ENCODE assay signal across 9 mouse cellular contexts in genomic region chr15:98616362-98617175, GRCm38 (mm10). TPM values are rescaled to one million over a fixed set of nuclear protein-coding genes. Genes with fewer than 3 reads are reported as not detected.
DNase-seq lines count a peak whose midpoint lies in the region; ATAC-seq and TF ChIP-seq lines count a peak whose summit lies in the region.
"Had no signal": no experiment of that assay in that cellular context is flagged by ENCODE, and none has a peak within 500 bp of the region (broad histone marks: within the 10 kb centered on the region; RNA-seq: fewer than 3 reads in every experiment).

No protein-coding gene starts in this region.

- TF ChIP-seq CTCF in heart, adult 2 months (IDR thresholded peaks at IDR 0.05) = no peak

- no peaks in the 10 kb centered on the region for H3K27me3 ChIP-seq in heart, adult 2 months (ENCODE audit: control insufficient read depth, insufficient read depth, low read length)
- no peaks in the 10 kb centered on the region for H3K27me3 ChIP-seq in embryonic facial prominence, embryonic 11.5 days (ENCODE audit: control insufficient read depth, insufficient read depth, low read length)
- no peaks in the 10 kb centered on the region for H3K27me3 ChIP-seq in intestine, embryonic 15.5 days (replicated peaks)
- H3K27me3 ChIP-seq in liver, embryonic 13.5 days = peaks cover 36% of the 10 kb centered on the region

- H3K9me3 ChIP-seq in embryonic facial prominence, embryonic 11.5 days (replicated peaks; ENCODE audit: control insufficient read depth, low read length) = no peaks in the 10 kb centered on the region
- H3K9me3 ChIP-seq in intestine, embryonic 15.5 days = no peaks in the 10 kb centered on the region
- no peaks in the 10 kb centered on the region for H3K9me3 ChIP-seq in liver, embryonic 13.5 days (replicated peaks)

- H3K79me2 ChIP-seq in heart, adult 2 months (replicated peaks; ENCODE audit: control insufficient read depth, insufficient read depth, low read length) = no peaks in the 10 kb centered on the region; the same call in 1 of the 2 replicates

- intact Hi-C loops in heart, adult 2 months (cut with DNase I) = loop anchor here (1.0 to 2.0 kb wide), 2 partner anchors 36 to 106 kb away; no protein-coding TSS in a partner anchor

- H3K36me3 ChIP-seq in heart, adult 2 months (ENCODE audit: control insufficient read depth, insufficient read depth, low read length) = no peaks in the 10 kb centered on the region
- no peaks in the 10 kb centered on the region for H3K36me3 ChIP-seq in embryonic facial prominence, embryonic 11.5 days (replicated peaks; ENCODE audit: control insufficient read depth, insufficient read depth, low read depth, low read length)
- no peaks in the 10 kb centered on the region for H3K36me3 ChIP-seq in intestine, embryonic 15.5 days
- no peaks in the 10 kb centered on the region for H3K36me3 ChIP-seq in liver, embryonic 13.5 days

- no peak for TF ChIP-seq POLR2A in heart, adult 2 months (IDR thresholded peaks at IDR 0.05; ENCODE audit: insufficient read depth, low read depth, low read length)

- peaks cover 1% of the 10 kb centered on the region; the same call in 1 of the 2 replicates for H3K4me1 ChIP-seq in heart, adult 2 months (ENCODE audit: control insufficient read depth, insufficient read depth, low read length)
- no peaks in the 10 kb centered on the region; the same call in 1 of the 2 replicates for H3K4me1 ChIP-seq in embryonic facial prominence, embryonic 11.5 days (ENCODE audit: control insufficient read depth, insufficient read depth, low read length)
- peaks cover 14% of the 10 kb centered on the region for H3K4me1 ChIP-seq in intestine, embryonic 15.5 days (replicated peaks)
- H3K4me1 ChIP-seq in liver, embryonic 13.5 days (replicated peaks) = peaks cover 6% of the 10 kb centered on the region

- no peak for TF ChIP-seq EP300 in heart, adult 2 months (IDR thresholded peaks at IDR 0.05; ENCODE audit: insufficient read depth, low read depth, low read length)

- no peak overlapping the region for H3K9ac ChIP-seq in heart, adult 2 months (ENCODE audit: low read depth, low read length)
- H3K9ac ChIP-seq in embryonic facial prominence, embryonic 11.5 days (replicated peaks; ENCODE audit: low read length) = 0 out of 2 replicates have a peak overlapping the region, but pooled peaks have one; percentile 7
- no peak overlapping the region for H3K9ac ChIP-seq in intestine, embryonic 15.5 days
- H3K9ac ChIP-seq in liver, embryonic 13.5 days = no peak overlapping the region

- 44% methylated on average over 20 of the region's 20 CpGs for WGBS in heart, adult 2 months
- WGBS in embryonic facial prominence, embryonic 11.5 days = 32% methylated on average over 20 of the region's 20 CpGs
- 33% methylated on average over 20 of the region's 20 CpGs for WGBS in intestine, embryonic 15.5 days
- 50% methylated on average over 20 of the region's 20 CpGs for WGBS in liver, embryonic 13.5 days (ENCODE audit: insufficient replicate concordance)

- no peak overlapping the region for H3K4me3 ChIP-seq in heart, adult 2 months
- no peak overlapping the region for H3K4me3 ChIP-seq in embryonic facial prominence, embryonic 11.5 days (ENCODE audit: low read depth, low read length)
- H3K4me3 ChIP-seq in intestine, embryonic 15.5 days (replicated peaks) = peak overlapping the region; percentile 10
- H3K4me3 ChIP-seq in liver, embryonic 13.5 days (replicated peaks) = no peak overlapping the region

- no peak for ATAC-seq in embryonic facial prominence, embryonic 11.5 days (replicated peaks; ENCODE audit: insufficient number of reproducible peaks, low FRiP score, low TSS enrichment, low read depth)
- ATAC-seq in intestine, embryonic 15.5 days = peak; percentile 89
- 0 out of 2 replicates have a peak, but pooled peaks have one; percentile 24 for ATAC-seq in liver, embryonic 13.5 days (ENCODE audit: low read depth)

- peak overlapping the region; percentile 60 for H3K27ac ChIP-seq in heart, adult 2 months
- H3K27ac ChIP-seq in embryonic facial prominence, embryonic 11.5 days (replicated peaks; ENCODE audit: low read depth, low read length) = no peak overlapping the region
- H3K27ac ChIP-seq in intestine, embryonic 15.5 days = peak overlapping the region; percentile 68
- H3K27ac ChIP-seq in liver, embryonic 13.5 days = no peak overlapping the region

- DNase-seq in heart, adult 2 months = peak in 1 of 2 experiments; percentile 41
- no peak for DNase-seq in heart, adult 9 months (ENCODE audit: low spot score in 2 of 2)
- DNase-seq in embryonic facial prominence, embryonic 11.5 days (ENCODE audit: low spot score) = peak; percentile 28
- DNase-seq in liver, embryonic 13.5 days = no peak
- DNase-seq in cerebellum, adult 9-11 months = no peak
- no peak for DNase-seq in cerebellum, adult 18-20 months
- no peak for DNase-seq in adrenal gland, adult 18-20 months (ENCODE audit: low spot score in 2 of 2)

- H3K4me2 ChIP-seq in embryonic facial prominence, embryonic 11.5 days (ENCODE audit: low read depth, low read length) = peak overlapping the region; percentile 2; the same call in 1 of the 2 replicates
- peak overlapping the region; percentile 48 for H3K4me2 ChIP-seq in intestine, embryonic 15.5 days (replicated peaks)
- peak overlapping the region; percentile 35 for H3K4me2 ChIP-seq in liver, embryonic 13.5 days

RNA-seq across cellular contexts. Expression of gene Adcy6, which starts 6.7 kb away (rescaled TPM):
- total RNA-seq in heart, adult 2 months (2021) = 100 to 1,000 TPM; 153 to 220 TPM
- polyA plus RNA-seq in heart, adult 2 months (2012; rRNA removed) = 136 and 211 TPM in 2 replicates
- polyA plus RNA-seq in embryonic facial prominence, embryonic 11.5 days (2014; fragmentation: Nextera tagmentation; extraction: Ambion mirVana) = 8.4 and 10.4 TPM in 2 replicates
- 21.4 and 23.0 TPM in 2 replicates for polyA plus RNA-seq in intestine, embryonic 15.5 days (2015; fragmentation: Nextera tagmentation; extraction: Ambion mirVana)
- polyA plus RNA-seq in liver, embryonic 13.5 days (2015; fragmentation: Nextera tagmentation; extraction: Ambion mirVana) = 5.2 and 6.2 TPM in 2 replicates
- total RNA-seq in adrenal gland, adult 18-20 months (2021) = 10 to 100 TPM; 48.7 to 83.1 TPM

RNA-seq across cellular contexts. Expression of gene Cacnb3, which starts 14.1 kb away (rescaled TPM):
- 1 to 10 TPM; 2.6 to 2.7 TPM for total RNA-seq in heart, adult 2 months (2021)
- polyA plus RNA-seq in heart, adult 2 months (2012; rRNA removed) = 6.5 and 7.7 TPM in 2 replicates
- 32.3 and 33.4 TPM in 2 replicates for polyA plus RNA-seq in embryonic facial prominence, embryonic 11.5 days (2014; fragmentation: Nextera tagmentation; extraction: Ambion mirVana)
- 24.9 and 26.7 TPM in 2 replicates for polyA plus RNA-seq in intestine, embryonic 15.5 days (2015; fragmentation: Nextera tagmentation; extraction: Ambion mirVana)
- 1.4 and 1.5 TPM in 2 replicates for polyA plus RNA-seq in liver, embryonic 13.5 days (2015; fragmentation: Nextera tagmentation; extraction: Ambion mirVana)
- 10 to 100 TPM; 11.9 to 14.3 TPM for total RNA-seq in adrenal gland, adult 18-20 months (2021)
- total RNA-seq: hematopoietic stem cell, adult 5-6 weeks had no signal

RNA-seq across cellular contexts. Expression of gene 4930415O20Rik, which starts 45.8 kb away (rescaled TPM):
- total RNA-seq in heart, adult 2 months (2021) = 1 to 10 TPM; 1.6 to 2.1 TPM
- polyA plus RNA-seq in heart, adult 2 months (2012; rRNA removed) = not detected in 2 replicates
- not detected in 2 replicates for polyA plus RNA-seq in embryonic facial prominence, embryonic 11.5 days (2014; fragmentation: Nextera tagmentation; extraction: Ambion mirVana)
- polyA plus RNA-seq in intestine, embryonic 15.5 days (2015; fragmentation: Nextera tagmentation; extraction: Ambion mirVana) = 0.77 TPM in 1 of 2 replicates, not detected in the other
- polyA plus RNA-seq in liver, embryonic 13.5 days (2015; fragmentation: Nextera tagmentation; extraction: Ambion mirVana) = not detected in 2 replicates
- 1 to 10 TPM in 1 of 2 experiments, not detected in 1; 1.2 TPM for total RNA-seq in adrenal gland, adult 18-20 months (2021)
- total RNA-seq: hematopoietic stem cell, adult 5-6 weeks had no signal

RNA-seq across cellular contexts. Expression of gene Ccnt1, which starts 45.8 kb away (rescaled TPM):
- 10 to 100 TPM; 26.8 to 27.6 TPM for total RNA-seq in heart, adult 2 months (2021)
- 9.3 and 15.4 TPM in 2 replicates for polyA plus RNA-seq in heart, adult 2 months (2012; rRNA removed)
- polyA plus RNA-seq in embryonic facial prominence, embryonic 11.5 days (2014; fragmentation: Nextera tagmentation; extraction: Ambion mirVana) = 61.4 and 61.8 TPM in 2 replicates
- 42.4 and 44.9 TPM in 2 replicates for polyA plus RNA-seq in intestine, embryonic 15.5 days (2015; fragmentation: Nextera tagmentation; extraction: Ambion mirVana)
- polyA plus RNA-seq in liver, embryonic 13.5 days (2015; fragmentation: Nextera tagmentation; extraction: Ambion mirVana) = 27.4 and 34.3 TPM in 2 replicates
- 10 to 100 TPM; 52.5 to 65.9 TPM for total RNA-seq in adrenal gland, adult 18-20 months (2021)

RNA-seq across cellular contexts. Expression of gene Ddx23, which starts 46.1 kb away (rescaled TPM):
- total RNA-seq in heart, adult 2 months (2021) = 10 to 100 TPM; 47.9 to 55.4 TPM
- polyA plus RNA-seq in heart, adult 2 months (2012; rRNA removed) = 18.9 and 30.7 TPM in 2 replicates
- polyA plus RNA-seq in embryonic facial prominence, embryonic 11.5 days (2014; fragmentation: Nextera tagmentation; extraction: Ambion mirVana) = 20.8 and 22.0 TPM in 2 replicates
- polyA plus RNA-seq in intestine, embryonic 15.5 days (2015; fragmentation: Nextera tagmentation; extraction: Ambion mirVana) = 23.3 and 23.7 TPM in 2 replicates
- 14.7 and 15.5 TPM in 2 replicates for polyA plus RNA-seq in liver, embryonic 13.5 days (2015; fragmentation: Nextera tagmentation; extraction: Ambion mirVana)
- 10 to 100 TPM; 80.7 to 83.8 TPM for total RNA-seq in adrenal gland, adult 18-20 months (2021)

Comparison
In these comparisons a context has a peak if more than half of its experiments do, and no peak if none do; other contexts are left out.
1. H3K27ac ChIP-seq: peak in heart, adult 2 months (single experiment) and intestine, embryonic 15.5 days (single experiment); none in embryonic facial prominence, embryonic 11.5 days (single experiment) and liver, embryonic 13.5 days (single experiment).
2. Peak in every context shown above with its lines, with median percentiles within 50 percentile points of each other: H3K4me2 ChIP-seq.